Mouse (Mus musculus) kidney, embryonic 15.5 days (tissue): ENCODE measurements around the gene Eci1. TPM values are rescaled to one million over a fixed set of nuclear protein-coding genes. Genes with fewer than 3 reads are reported as not detected.

Source experiments
- ATAC-seq: fragments of 200-750 bp; cut with Nextera tagmentation; replicated peaks from 2 replicates; pipeline ENCODE4 v1.8.0; 2017; ENCODE audit warnings: moderate TSS enrichment; ENCODE audit not compliant: low FRiP score
- H3K27ac ChIP-seq: fragments of 300-500 bp; sonication (generic); 2 replicates; pipeline ENCODE4 v1.5.1; 2015; ENCODE audit warnings: mild to moderate bottlenecking, inconsistent platforms
- H3K27me3 ChIP-seq: fragments of 300-500 bp; sonication (generic); 2 replicates; pipeline ENCODE4 v1.6.1; 2015; ENCODE audit warnings: inconsistent platforms
- H3K36me3 ChIP-seq: fragments of 300-500 bp; sonication (generic); 2 replicates; pipeline ENCODE4 v1.6.1; 2015; ENCODE audit warnings: inconsistent platforms
- H3K4me1 ChIP-seq: fragments of 300-500 bp; sonication (generic); 2 replicates; pipeline ENCODE4 v1.6.1; 2015; ENCODE audit warnings: inconsistent platforms
- H3K4me2 ChIP-seq: fragments of 300-500 bp; sonication (generic); 2 replicates; pipeline ENCODE4 v1.6.1; 2015; ENCODE audit warnings: moderate library complexity, mild to moderate bottlenecking, inconsistent platforms
- H3K4me3 ChIP-seq: fragments of 300-500 bp; sonication (generic); replicated peaks from 2 replicates; pipeline ENCODE4 v1.5.1; 2015; ENCODE audit warnings: mild to moderate bottlenecking, inconsistent platforms
- H3K9ac ChIP-seq: fragments of 300-500 bp; sonication (generic); 2 replicates; pipeline ENCODE4 v1.6.1; 2015; ENCODE audit warnings: mild to moderate bottlenecking, inconsistent platforms
- H3K9me3 ChIP-seq: fragments of 300-500 bp; sonication (generic); replicated peaks from 2 replicates; pipeline ENCODE4 v1.6.1; 2016; ENCODE audit warnings: inconsistent platforms
- WGBS: fragments of 180-500 bp; shearing (Covaris S2); methylation state at CpG from one replicate; pipeline ENCODE4 v1.1.7; 2015; ENCODE audit warnings: mixed read lengths; 5-methylcytosine and 5-hydroxymethylcytosine counted together
- polyA plus RNA-seq: library from polyadenylated mRNA; unstranded; fragments of >200 nt; fragmentation: Nextera tagmentation; extraction: Ambion mirVana; gene quantifications from 2 replicates; pipeline ENCODE4 v1.2.1, GENCODE M21; 2015

Eci1 gene
- 115 and 117 TPM in 2 replicates for polyA plus RNA-seq

DNA sequence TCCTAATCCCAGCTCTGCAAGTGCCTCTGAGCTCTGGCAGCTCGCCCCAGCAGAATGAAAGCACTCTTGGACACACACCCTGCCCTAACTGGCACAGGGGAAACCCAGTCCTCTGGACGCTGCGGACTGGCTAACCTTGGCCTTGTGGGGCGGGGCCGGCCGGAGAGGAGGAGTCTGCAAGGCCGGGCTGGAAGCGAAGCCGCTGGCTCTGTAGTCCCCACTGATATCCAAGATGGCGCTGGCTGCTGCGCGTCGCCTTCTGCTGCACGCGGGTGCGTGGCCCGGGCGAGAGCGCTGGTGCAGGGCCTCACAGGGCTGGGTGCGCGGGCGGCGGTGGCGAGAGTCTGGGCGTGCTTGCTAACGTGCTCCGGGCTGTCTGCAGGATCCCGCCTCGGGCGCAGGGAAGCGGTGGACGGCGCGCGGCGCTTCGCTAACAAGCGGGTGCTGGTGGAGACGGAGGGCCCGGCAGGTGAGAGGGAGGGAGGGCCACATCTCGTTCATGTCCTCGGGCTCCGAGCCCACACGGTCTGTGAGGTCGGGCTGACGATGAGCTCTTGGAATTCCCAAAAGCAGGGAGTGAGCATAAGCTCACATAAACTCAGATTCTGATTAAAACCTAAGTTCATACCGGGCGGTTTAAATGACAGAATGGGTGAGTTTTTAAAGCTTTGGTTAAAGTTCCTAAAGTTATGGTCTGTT is at the start of gene Eci1:
TSS of gene Eci1 (plus strand) at position 171 of the 699 bp plus-strand sequence.
- peak within 1 kb of the TSS; percentile 67 for H3K4me3 ChIP-seq
- no peaks in the 10 kb centered on the region for H3K27me3 ChIP-seq
- peak within 1 kb of the TSS; percentile 81 for H3K9ac ChIP-seq
- peak within 1 kb of the TSS; percentile 98 for H3K27ac ChIP-seq
- under 1% methylated on average over 48 of the region's 48 CpGs for WGBS
- peak; percentile 98 for ATAC-seq
- H3K36me3 ChIP-seq: peaks cover 43% of the 10 kb centered on the region
- H3K4me2 ChIP-seq: peak within 1 kb of the TSS; percentile 66
- no peaks in the 10 kb centered on the region for H3K9me3 ChIP-seq
- H3K4me1 ChIP-seq: peaks cover 29% of the 10 kb centered on the region

- Histone ChIP-seq H3K4me1 (no peaks in the 10 kb centered on the region), H3K27me3 (no peaks in the 10 kb centered on the region), H3K9ac (no peak overlapping the region), H3K4me3 (no peak overlapping the region), H3K36me3 (peaks cover 30% of the 10 kb centered on the region), H3K9me3 (no peaks in the 10 kb centered on the region), H3K4me2 (no peak overlapping the region), H3K27ac (no peak overlapping the region)
- no peak for ATAC-seq
- 85% methylated on average over 2 of the region's 2 CpGs for WGBS
These were observed 47.9 kb upstream of the Eci1 start for GRCm38 (mm10) chr17:24378496-24378895.

- ATAC-seq: no peak
- Histone ChIP-seq H3K9me3 (no peaks in the 10 kb centered on the region), H3K27ac (no peak overlapping the region), H3K36me3 (peaks cover 31% of the 10 kb centered on the region), H3K4me3 (no peak overlapping the region), H3K4me1 (no peaks in the 10 kb centered on the region), H3K9ac (no peak overlapping the region), H3K27me3 (no peaks in the 10 kb centered on the region), H3K4me2 (no peak overlapping the region)
- 63% methylated on average over 8 of the region's 8 CpGs for WGBS
These were observed 42.7 kb upstream of the Eci1 start for GRCm38 (mm10) chr17:24383789-24384188.

DNA sequence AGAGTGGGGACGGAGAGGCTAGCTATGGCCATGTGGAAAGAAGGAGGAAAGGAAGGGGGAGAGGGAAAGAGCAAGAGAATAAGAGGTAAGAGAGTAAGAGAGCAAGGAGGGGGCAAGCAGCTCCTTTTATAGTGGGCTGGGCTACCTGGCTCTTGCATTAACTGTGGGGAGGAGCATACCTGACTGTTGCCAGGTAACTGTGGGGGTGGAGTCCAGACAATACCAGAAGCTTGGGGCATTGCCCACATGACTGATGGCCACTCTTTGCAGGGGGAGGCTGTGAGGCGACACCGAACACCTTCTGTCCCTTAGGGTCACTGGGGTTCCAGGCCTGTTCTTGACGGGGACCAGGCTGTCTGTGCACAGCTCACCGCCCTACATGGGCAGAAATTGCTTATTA is 37.7 kb upstream of the Eci1 start:
- no peaks in the 10 kb centered on the region for H3K4me1 ChIP-seq
- no peak overlapping the region for H3K4me3 ChIP-seq
- H3K27me3 ChIP-seq: no peaks in the 10 kb centered on the region
- H3K9ac ChIP-seq: no peak overlapping the region
- no peak overlapping the region for H3K4me2 ChIP-seq
- no peaks in the 10 kb centered on the region for H3K9me3 ChIP-seq
- H3K36me3 ChIP-seq: peaks cover 32% of the 10 kb centered on the region
- WGBS: 75% methylated on average over 5 of the region's 5 CpGs
- no peak overlapping the region for H3K27ac ChIP-seq
- no peak for ATAC-seq

DNA sequence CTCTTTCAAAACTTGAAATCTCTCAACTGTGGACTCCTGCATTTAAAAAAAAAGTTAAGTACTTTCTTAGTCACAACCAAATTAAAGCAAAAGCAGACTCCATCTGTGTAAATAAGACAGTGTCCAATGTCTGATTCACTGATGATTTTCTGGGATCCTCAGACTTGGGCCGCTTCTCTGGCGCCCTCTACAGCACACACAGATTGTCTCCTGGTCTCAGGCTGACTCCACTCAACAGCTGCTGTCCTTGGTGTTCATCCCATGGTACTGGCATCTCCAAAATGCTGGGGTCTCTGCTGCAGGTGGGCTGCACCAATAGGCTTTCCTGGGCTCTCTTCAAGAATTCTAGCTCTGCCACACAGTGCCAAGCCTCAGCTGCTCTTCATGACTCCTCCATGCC is 36.6 kb upstream of the Eci1 start:
- H3K4me3 ChIP-seq: no peak overlapping the region
- H3K36me3 ChIP-seq: peaks cover 23% of the 10 kb centered on the region
- no peaks in the 10 kb centered on the region for H3K4me1 ChIP-seq
- WGBS: 0% methylated on average over 2 of the region's 2 CpGs
- no peak overlapping the region for H3K27ac ChIP-seq
- H3K4me2 ChIP-seq: no peak overlapping the region
- no peak for ATAC-seq
- H3K9me3 ChIP-seq: no peaks in the 10 kb centered on the region
- H3K9ac ChIP-seq: no peak overlapping the region
- H3K27me3 ChIP-seq: no peaks in the 10 kb centered on the region

GRCm38 (mm10) chr17:24391149-24391548 is 35.3 kb upstream of the Eci1 start:
- WGBS: 65% methylated on average over 8 of the region's 8 CpGs
- Histone ChIP-seq H3K4me1 (no peaks in the 10 kb centered on the region), H3K4me3 (no peak overlapping the region), H3K27ac (no peak overlapping the region), H3K9ac (no peak overlapping the region), H3K36me3 (peaks cover 23% of the 10 kb centered on the region), H3K4me2 (no peak overlapping the region), H3K9me3 (no peaks in the 10 kb centered on the region), H3K27me3 (no peaks in the 10 kb centered on the region)
- ATAC-seq: no peak

GRCm38 (mm10) chr17:24393527-24393926 is 32.9 kb upstream of the Eci1 start:
- Histone ChIP-seq H3K9ac (no peak overlapping the region), H3K27ac (no peak overlapping the region), H3K9me3 (no peaks in the 10 kb centered on the region), H3K4me3 (no peak overlapping the region), H3K27me3 (no peaks in the 10 kb centered on the region), H3K4me2 (no peak overlapping the region), H3K36me3 (0 out of 2 replicates have a peak, but pooled peaks cover 6% of the 10 kb centered on the region), H3K4me1 (no peaks in the 10 kb centered on the region)
- ATAC-seq: no peak
- 34% methylated on average over 4 of the region's 4 CpGs for WGBS

GRCm38 (mm10) chr17:24394456-24394855 is 32.0 kb upstream of the Eci1 start:
- H3K4me1 ChIP-seq: no peaks in the 10 kb centered on the region
- no peaks in the 10 kb centered on the region for H3K9me3 ChIP-seq
- ATAC-seq: no peak
- no peak overlapping the region for H3K9ac ChIP-seq
- WGBS: 72% methylated on average over 7 of the region's 7 CpGs
- H3K27me3 ChIP-seq: no peaks in the 10 kb centered on the region
- no peak overlapping the region for H3K4me3 ChIP-seq
- H3K36me3 ChIP-seq: 0 out of 2 replicates have a peak, but pooled peaks cover 2% of the 10 kb centered on the region
- no peak overlapping the region for H3K27ac ChIP-seq
- H3K4me2 ChIP-seq: no peak overlapping the region

- Histone ChIP-seq H3K4me1 (no peaks in the 10 kb centered on the region), H3K27ac (no peak overlapping the region), H3K36me3 (peaks cover 53% of the 10 kb centered on the region), H3K9me3 (no peaks in the 10 kb centered on the region), H3K9ac (no peak overlapping the region), H3K4me2 (no peak overlapping the region), H3K4me3 (no peak overlapping the region), H3K27me3 (no peaks in the 10 kb centered on the region)
- ATAC-seq: no peak
- WGBS: 69% methylated on average over 3 of the region's 3 CpGs
These were observed 24.1 kb upstream of the Eci1 start for GRCm38 (mm10) chr17:24402371-24402770.

GRCm38 (mm10) chr17:24407116-24407803 is 19.2 kb upstream of the Eci1 start:
- ATAC-seq: no peak
- no peaks in the 10 kb centered on the region for H3K4me1 ChIP-seq
- WGBS: 86% methylated on average over 12 of the region's 12 CpGs

DNA sequence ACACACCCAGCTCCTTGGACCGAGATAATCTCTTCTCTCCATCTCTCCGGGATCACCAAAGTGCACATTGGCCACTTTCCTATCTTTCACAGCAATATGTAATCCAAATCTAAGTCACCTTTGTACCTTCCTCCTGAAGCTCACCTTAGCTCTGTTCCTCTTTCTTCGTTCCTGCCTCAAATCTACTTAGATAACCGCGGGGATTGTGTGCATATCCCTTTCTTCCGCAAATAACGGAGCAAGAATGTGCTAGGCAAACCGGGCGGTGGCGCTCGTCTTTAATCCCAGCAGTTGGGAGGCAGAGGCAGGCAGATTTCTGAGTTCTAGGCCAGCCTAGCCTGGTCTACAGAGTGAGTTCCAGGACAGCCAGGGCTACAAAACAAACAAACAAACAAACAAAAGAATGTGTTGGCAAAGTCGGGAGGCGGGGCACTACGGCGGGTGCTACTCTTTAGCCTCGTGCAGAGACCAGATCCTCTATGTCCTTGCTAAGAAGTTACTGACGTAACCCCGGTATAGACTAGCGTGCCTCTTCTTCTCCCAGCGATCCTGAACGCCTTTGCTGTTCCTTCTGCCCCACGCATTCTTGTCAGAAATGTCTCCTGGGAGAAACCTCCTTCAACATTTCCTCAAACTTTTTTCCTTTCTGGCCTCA is 12.8 kb upstream of the Eci1 start:
- 35% methylated on average over 22 of the region's 22 CpGs for WGBS
- peak overlapping the region; percentile 63 for H3K4me3 ChIP-seq
- H3K9ac ChIP-seq: peak overlapping the region; percentile 68
- no peaks in the 10 kb centered on the region for H3K27me3 ChIP-seq
- H3K9me3 ChIP-seq: no peaks in the 10 kb centered on the region
- peaks cover 61% of the 10 kb centered on the region for H3K36me3 ChIP-seq
- H3K4me1 ChIP-seq: peaks cover 36% of the 10 kb centered on the region
- H3K4me2 ChIP-seq: peak overlapping the region; percentile 84
- H3K27ac ChIP-seq: peak overlapping the region; percentile 95
- ATAC-seq: peak; percentile 55

More at GRCm38 (mm10) chr17:24407116-24407803, 19.2 kb upstream of the Eci1 start:
- Histone ChIP-seq H3K9me3 (no peaks in the 10 kb centered on the region), H3K36me3 (peaks cover 77% of the 10 kb centered on the region), H3K4me3 (no peak overlapping the region), H3K9ac (no peak overlapping the region), H3K27ac (no peak overlapping the region), H3K4me2 (no peak overlapping the region), H3K27me3 (no peaks in the 10 kb centered on the region)
